Mouse (Mus musculus): ENCODE measurements around the gene Samd14. TPM values are rescaled to one million over a fixed set of nuclear protein-coding genes. Genes with fewer than 3 reads are reported as not detected.
A peak's percentile ranks its signal among the peaks of the same experiment; 100 is the strongest.

Gene Samd14
- polyA plus RNA-seq, 1 experiment: 10.1 TPM

- H3K4me1 ChIP-seq (replicated peaks; ENCODE audit: control insufficient read depth, insufficient read depth, low read length): peaks cover 56% of the 10 kb centered on the region
- no peak for DNase-seq
- H3K36me3 ChIP-seq (ENCODE audit: control insufficient read depth, insufficient read depth, low read length): no peaks in the 10 kb centered on the region
- no peaks in the 10 kb centered on the region for H3K27me3 ChIP-seq (ENCODE audit: control insufficient read depth, insufficient read depth, low read length)
- 39% methylated on average over 10 of the region's 10 CpGs for WGBS
- TF ChIP-seq CTCF (IDR thresholded peaks at IDR 0.05; ENCODE audit: borderline replicate concordance, control insufficient read depth, extremely low read depth, insufficient read depth, low read length, poor library complexity) (no peak), POLR2A (IDR thresholded peaks at IDR 0.05; ENCODE audit: control insufficient read depth, extremely low read depth, insufficient read depth, low read length, poor library complexity) (no peak)
- H3K27ac ChIP-seq (ENCODE audit: control insufficient read depth, insufficient read depth, low read length): peak overlapping the region; percentile 83
- peak overlapping the region; percentile 81 for H3K4me3 ChIP-seq (ENCODE audit: control insufficient read depth, insufficient read depth, low read length)
These were observed 20.7 kb upstream of the Samd14 start for GRCm38 (mm10) chr11:94988780-94989561.

GRCm38 (mm10) chr11:94989562-94990017 lies 20.1 kb upstream of the Samd14 start:
- Histone ChIP-seq H3K4me3 (ENCODE audit: control insufficient read depth, insufficient read depth, low read length) (peak overlapping the region; percentile 81), H3K36me3 (ENCODE audit: control insufficient read depth, insufficient read depth, low read length) (no peaks in the 10 kb centered on the region), H3K27ac (ENCODE audit: control insufficient read depth, insufficient read depth, low read length) (peak overlapping the region; percentile 83), H3K4me1 (replicated peaks; ENCODE audit: control insufficient read depth, insufficient read depth, low read length) (peaks cover 59% of the 10 kb centered on the region), H3K27me3 (ENCODE audit: control insufficient read depth, insufficient read depth, low read length) (no peaks in the 10 kb centered on the region)
- under 1% methylated on average over 12 of the region's 12 CpGs for WGBS
- DNase-seq: peak; percentile 89
- TF ChIP-seq CTCF (IDR thresholded peaks at IDR 0.05; ENCODE audit: borderline replicate concordance, control insufficient read depth, extremely low read depth, insufficient read depth, low read length, poor library complexity) (no peak), POLR2A (IDR thresholded peaks at IDR 0.05; ENCODE audit: control insufficient read depth, extremely low read depth, insufficient read depth, low read length, poor library complexity) (peak; percentile 48; the same call in 1 of the 2 replicates)

GRCm38 (mm10) chr11:94990102-94990748 lies 19.5 kb upstream of the Samd14 start:
- TF ChIP-seq POLR2A (IDR thresholded peaks at IDR 0.05; ENCODE audit: control insufficient read depth, extremely low read depth, insufficient read depth, low read length, poor library complexity): no peak
- TF ChIP-seq CTCF (IDR thresholded peaks at IDR 0.05; ENCODE audit: borderline replicate concordance, control insufficient read depth, extremely low read depth, insufficient read depth, low read length, poor library complexity): no peak
- H3K4me1 ChIP-seq (replicated peaks; ENCODE audit: control insufficient read depth, insufficient read depth, low read length): peaks cover 66% of the 10 kb centered on the region
- no peaks in the 10 kb centered on the region for H3K27me3 ChIP-seq (ENCODE audit: control insufficient read depth, insufficient read depth, low read length)
- WGBS: 27% methylated on average over 6 of the region's 6 CpGs
- H3K36me3 ChIP-seq (ENCODE audit: control insufficient read depth, insufficient read depth, low read length): no peaks in the 10 kb centered on the region
- H3K27ac ChIP-seq (ENCODE audit: control insufficient read depth, insufficient read depth, low read length): peak overlapping the region; percentile 68
- peak overlapping the region; percentile 69 for H3K4me3 ChIP-seq (ENCODE audit: control insufficient read depth, insufficient read depth, low read length)
- no peak for DNase-seq

- Histone ChIP-seq H3K4me3 (ENCODE audit: control insufficient read depth, insufficient read depth, low read length) (peak within 1 kb of the TSS; percentile 81), H3K4me1 (replicated peaks; ENCODE audit: control insufficient read depth, insufficient read depth, low read length) (peaks cover 70% of the 10 kb centered on the region), H3K27ac (ENCODE audit: control insufficient read depth, insufficient read depth, low read length) (peak within 1 kb of the TSS; percentile 68), H3K27me3 (ENCODE audit: control insufficient read depth, insufficient read depth, low read length) (no peaks in the 10 kb centered on the region), H3K36me3 (ENCODE audit: control insufficient read depth, insufficient read depth, low read length) (no peaks in the 10 kb centered on the region)
- DNase-seq: peak; percentile 91
- TF ChIP-seq CTCF (IDR thresholded peaks at IDR 0.05; ENCODE audit: borderline replicate concordance, control insufficient read depth, extremely low read depth, insufficient read depth, low read length, poor library complexity) (peak; percentile 85; the same call in 1 of the 2 replicates), POLR2A (IDR thresholded peaks at IDR 0.05; ENCODE audit: control insufficient read depth, extremely low read depth, insufficient read depth, low read length, poor library complexity) (peak; percentile 62)
- under 1% methylated on average over 66 of the region's 69 CpGs for WGBS
These were observed 18.7 kb upstream of the Samd14 start, which contains the start of gene Ppp1r9b for GRCm38 (mm10) chr11:94990749-94991577. Ppp1r9b (plus strand) TSS chr11:94991035.

- Histone ChIP-seq H3K27ac (ENCODE audit: control insufficient read depth, insufficient read depth, low read length) (peak overlapping the region; percentile 59), H3K27me3 (ENCODE audit: control insufficient read depth, insufficient read depth, low read length) (no peaks in the 10 kb centered on the region), H3K4me1 (replicated peaks; ENCODE audit: control insufficient read depth, insufficient read depth, low read length) (peaks cover 71% of the 10 kb centered on the region), H3K4me3 (ENCODE audit: control insufficient read depth, insufficient read depth, low read length) (peak overlapping the region; percentile 69), H3K36me3 (ENCODE audit: control insufficient read depth, insufficient read depth, low read length) (peaks cover 7% of the 10 kb centered on the region; the same call in 1 of the 2 replicates)
- peak; percentile 65 for DNase-seq
- under 1% methylated on average over 99 of the region's 99 CpGs for WGBS
- TF ChIP-seq CTCF (IDR thresholded peaks at IDR 0.05; ENCODE audit: borderline replicate concordance, control insufficient read depth, extremely low read depth, insufficient read depth, low read length, poor library complexity) (0 out of 2 replicates have a peak, but pooled peaks have one; percentile 3), POLR2A (IDR thresholded peaks at IDR 0.05; ENCODE audit: control insufficient read depth, extremely low read depth, insufficient read depth, low read length, poor library complexity) (0 out of 2 replicates have a peak, but pooled peaks have one; percentile 8)
These were observed 17.8 kb upstream of the Samd14 start for GRCm38 (mm10) chr11:94991641-94992479.

All from thymus, adult 2 months (tissue).